Mouse (Mus musculus) heart, postnatal 36 days (tissue): Measurements from ENCODE around the gene Wdr60. TPM values are rescaled to one million over a fixed set of nuclear protein-coding genes. Genes with fewer than 3 reads are reported as not detected.
"Not testable (repeated sequence)": the region's sequence is repeated elsewhere in the genome, so short reads cannot be mapped to it uniquely, and the experiment has no call there.

Source experiments
- DNase-seq, 2 experiments: peaks; one replicate each; pipeline ENCODE4 v3.0.0; 2021 to 2022
- intact Hi-C: fragments of 180-260 bp; cut with DNase I; formaldehyde crosslinking; loops from one replicate; pipeline ENCODE4 v1.15.1; 2025
- total RNA-seq, 2 experiments: library from RNA; stranded (reverse); gene quantifications; 2 replicates each; pipeline ENCODE4 v1.2.3; 2021

Gene Wdr60
- 1 to 10 TPM; 2.2 to 2.7 TPM for total RNA-seq

- intact Hi-C loops = loop anchor here (10.0 kb wide), 1 partner anchor 218 kb away; the partner anchor contains the start of gene Zfp386
- DNase-seq = peak; percentile 88
These were observed at the start of gene Wdr60 for GRCm38 (mm10) chr12:116262555-116263341. Gene Wdr60 (minus strand): TSS chr12:116263022.

- intact Hi-C loops = no loop called here
These were observed 45.8 kb upstream of the Wdr60 start for GRCm38 (mm10) chr12:116308612-116309011.

GRCm38 (mm10) chr12:116307870-116308269, 45.0 kb upstream of the Wdr60 start:
- no peak for DNase-seq
- intact Hi-C loops = no loop called here

More at GRCm38 (mm10) chr12:116308612-116309011, 45.8 kb upstream of the Wdr60 start:
- no peak for DNase-seq

- DNase-seq = no peak
- intact Hi-C loops = no loop called here
These were observed 43.2 kb upstream of the Wdr60 start for GRCm38 (mm10) chr12:116306042-116306441.

GRCm38 (mm10) chr12:116302181-116302580, 39.4 kb upstream of the Wdr60 start:
- intact Hi-C loops = no loop called here
- no peak for DNase-seq

- DNase-seq = no peak
- intact Hi-C loops = no loop called here
These were observed 37.1 kb upstream of the Wdr60 start for GRCm38 (mm10) chr12:116299906-116300305.

GRCm38 (mm10) chr12:116293599-116294292, 30.9 kb upstream of the Wdr60 start:
- intact Hi-C loops = no loop called here
- peak in 1 of 2 experiments; percentile 12 for DNase-seq

- DNase-seq = no peak
- intact Hi-C loops = no loop called here
These were observed 30.4 kb upstream of the Wdr60 start for GRCm38 (mm10) chr12:116293185-116293584.

GRCm38 (mm10) chr12:116283511-116283910, 20.7 kb upstream of the Wdr60 start:
- intact Hi-C loops = loop anchor here (5.0 kb wide), 2 partner anchors 44 to 236 kb away; partner anchors contain the start of gene Zfp386
- no peak for DNase-seq

- no peak for DNase-seq
- intact Hi-C loops = loop anchor here (5.0 kb wide), 2 partner anchors 44 to 236 kb away; partner anchors contain the start of gene Zfp386
These were observed 20.0 kb upstream of the Wdr60 start for GRCm38 (mm10) chr12:116282856-116283255.

- intact Hi-C loops = loop anchor here (1.0 to 5.0 kb wide), 5 partner anchors 46 to 340 kb away; partner anchors contain the start of genes Ncapg2 and Zfp386
- DNase-seq = peak; percentile 28 to 49
These were observed 18.8 kb upstream of the Wdr60 start for GRCm38 (mm10) chr12:116281427-116282281.

GRCm38 (mm10) chr12:116280653-116281364, 18.0 kb upstream of the Wdr60 start, which contains the start of gene Esyt2:
Gene Esyt2 (plus strand): TSS chr12:116281196.
- peak; percentile 99 for DNase-seq
- intact Hi-C loops = loop anchor here (1.0 to 5.0 kb wide), 5 partner anchors 46 to 340 kb away; partner anchors contain the start of genes Ncapg2 and Zfp386

- intact Hi-C loops = loop anchor here (2.0 to 5.0 kb wide), 4 partner anchors 47 to 233 kb away; partner anchors contain the start of genes Ncapg2 and Zfp386
These were observed 17.4 kb upstream of the Wdr60 start for GRCm38 (mm10) chr12:116280149-116280652.

GRCm38 (mm10) chr12:116279181-116279580, 16.4 kb upstream of the Wdr60 start:
- intact Hi-C loops = no loop called here
- no peak for DNase-seq

More at GRCm38 (mm10) chr12:116280149-116280652, 17.4 kb upstream of the Wdr60 start:
- no peak for DNase-seq

- DNase-seq = no peak
- intact Hi-C loops = no loop called here
These were observed 15.7 kb upstream of the Wdr60 start for GRCm38 (mm10) chr12:116278541-116278940.

GRCm38 (mm10) chr12:116276961-116277360, 14.1 kb upstream of the Wdr60 start:
- intact Hi-C loops = no loop called here
- no peak for DNase-seq

- no peak for DNase-seq
- intact Hi-C loops = no loop called here
These were observed 12.8 kb upstream of the Wdr60 start for GRCm38 (mm10) chr12:116275631-116276030.

- DNase-seq, intact Hi-C loops: not testable (repeated sequence)
These were observed 12.3 kb upstream of the Wdr60 start, which contains the start of gene Gm11027 for GRCm38 (mm10) chr12:116275086-116275485. Gene Gm11027 (plus strand): TSS chr12:116275386.

GRCm38 (mm10) chr12:116273733-116274132, 10.9 kb upstream of the Wdr60 start:
- intact Hi-C loops = no loop called here
- no peak for DNase-seq
